Mouse (Mus musculus) urinary bladder, postnatal 0 days (tissue): Measurements from ENCODE around the gene Zcchc4. TPM values are rescaled to one million over a fixed set of nuclear protein-coding genes. Genes with fewer than 3 reads are reported as not detected.

Source experiments
- polyA plus RNA-seq: library from polyadenylated mRNA; unstranded; fragments of >200 nt; fragmentation: Nextera tagmentation; extraction: Ambion mirVana; gene quantifications from 2 replicates; pipeline ENCODE4 v1.2.1, GENCODE M21; 2015

Zcchc4 gene
- 4.7 and 6.7 TPM in 2 replicates for polyA plus RNA-seq

GRCm38 (mm10) chr5:52775237-52775636 is at the start of gene Zcchc4:
Zcchc4 (plus strand) TSS chr5:52775409.

DNA sequence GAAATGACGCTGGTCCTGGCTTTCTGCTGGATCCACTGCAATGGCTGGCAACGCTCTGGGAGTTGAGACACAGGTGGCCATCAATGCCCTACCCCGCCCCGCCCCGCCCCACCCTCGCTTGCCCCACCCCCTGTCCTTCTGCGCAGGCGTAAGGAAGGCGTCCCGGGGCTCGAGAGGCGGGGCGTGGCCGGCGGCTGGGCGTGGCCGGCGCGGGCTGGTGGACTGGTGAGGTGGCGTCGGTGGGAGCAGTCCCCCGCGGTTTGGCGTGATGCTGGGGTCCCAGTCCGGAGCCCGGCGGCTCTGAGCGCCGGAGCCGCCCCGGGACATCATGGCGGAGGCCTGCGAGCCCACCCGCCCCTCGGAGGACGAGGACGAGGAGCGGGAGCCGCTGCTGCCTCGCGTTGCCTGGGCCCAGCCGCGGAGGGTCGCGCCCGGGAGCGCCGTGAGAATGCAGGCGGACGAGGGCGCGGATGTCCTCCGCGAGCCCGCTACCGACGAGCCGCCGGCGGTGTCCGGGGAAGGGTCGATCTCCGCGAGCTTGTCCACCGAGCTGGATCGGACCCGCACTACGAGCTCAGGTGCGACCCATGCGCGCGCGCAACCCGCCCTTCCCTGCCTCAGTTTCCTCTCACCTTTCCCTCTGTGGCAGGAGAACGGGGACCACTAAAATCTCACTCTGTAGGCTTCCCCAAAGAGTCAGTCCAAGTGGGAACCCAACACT is 33.7 kb upstream of the Zcchc4 start, which contains the start of gene Pi4k2b:
Gene Pi4k2b, plus strand, starts transcription at position 184 of the 721 bp plus-strand sequence.

DNA sequence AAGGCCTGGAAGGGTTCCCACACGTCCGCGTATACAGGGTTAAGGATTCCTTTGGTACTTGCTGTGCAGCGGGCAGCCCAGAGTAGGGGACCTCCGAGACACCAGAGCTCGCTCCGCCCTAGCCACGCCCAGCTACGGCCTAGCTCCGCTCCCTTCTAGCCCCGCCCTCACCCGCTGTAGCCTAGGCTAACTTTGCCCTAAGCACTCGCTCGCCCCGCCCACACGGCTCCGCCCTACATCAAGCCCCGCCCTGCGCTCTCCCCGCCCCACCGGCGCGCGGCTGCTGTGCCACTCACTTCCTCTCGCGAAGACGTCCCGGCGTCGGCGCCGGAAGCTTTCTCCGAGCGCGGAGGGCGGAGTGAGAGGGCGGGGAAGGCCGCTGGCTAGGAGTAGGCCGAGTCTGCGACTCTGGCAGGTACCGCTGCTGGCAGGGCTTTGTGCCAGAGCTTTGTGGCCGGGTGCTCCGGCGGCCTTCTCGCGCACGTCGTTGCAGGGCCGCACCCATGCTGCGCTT is 58.6 kb downstream of the Zcchc4 start, which contains the start of gene Anapc4:
Gene Anapc4, plus strand, starts transcription at position 252 of the 514 bp plus-strand sequence.

Other genes with a start within 250 kb of the Zcchc4 start
- 0.88 and 0.99 TPM in 2 replicates for gene Lgi2, start 208.9 kb upstream of the Zcchc4 start, polyA plus RNA-seq
- gene Sepsecs, start 105.7 kb upstream of the Zcchc4 start, polyA plus RNA-seq: 4.2 and 5.1 TPM in 2 replicates
- gene Pi4k2b, start 33.8 kb upstream of the Zcchc4 start, polyA plus RNA-seq: 7.5 and 9.2 TPM in 2 replicates
- 55.7 and 59.2 TPM in 2 replicates for gene Anapc4, start 58.6 kb downstream of the Zcchc4 start, polyA plus RNA-seq